Mouse (Mus musculus) erythroblast, embryonic 14.5 days (primary cell): ENCODE results near the gene a. TPM values are rescaled to one million over a fixed set of nuclear protein-coding genes. Genes with fewer than 3 reads are reported as not detected.

ENCODE experiments used
- H3K27me3 ChIP-seq: 2 replicates; pipeline ENCODE4 v1.6.1; 2012; ENCODE audit warnings: inconsistent platforms; ENCODE audit not compliant: control insufficient read depth
- H3K36me3 ChIP-seq: 2 replicates; pipeline ENCODE4 v1.6.1; 2012; ENCODE audit warnings: mild to moderate bottlenecking, inconsistent platforms; ENCODE audit not compliant: control insufficient read depth
- H3K4me1 ChIP-seq: 2 replicates; pipeline ENCODE4 v1.6.1; 2012; ENCODE audit warnings: inconsistent platforms; ENCODE audit not compliant: control insufficient read depth
- H3K4me3 ChIP-seq: replicated peaks from 2 replicates; pipeline ENCODE3; 2012; ENCODE audit warnings: moderate library complexity, mild to moderate bottlenecking, inconsistent platforms
- H3K9me3 ChIP-seq: 2 replicates; pipeline ENCODE4 v1.6.1; 2012; ENCODE audit warnings: low read length, inconsistent platforms, mixed read lengths; ENCODE audit not compliant: control insufficient read depth
- GATA1 ChIP-seq: IDR thresholded peaks from 2 replicates; pipeline ENCODE4 v1.6.1; 2012; ENCODE audit warnings: low read length, inconsistent platforms, mixed read lengths
- TAL1 ChIP-seq: IDR thresholded peaks from 3 replicates; pipeline ENCODE4 v1.6.1; 2012; ENCODE audit warnings: low read length, inconsistent platforms, mixed read lengths
- polyA plus RNA-seq: library from polyadenylated mRNA; stranded (reverse); fragments of >175 nt; gene quantifications from 2 replicates; pipeline ENCODE4 v1.2.3, GENCODE M21; 2012

a gene
- polyA plus RNA-seq, result not detected in 2 replicates

DNA sequence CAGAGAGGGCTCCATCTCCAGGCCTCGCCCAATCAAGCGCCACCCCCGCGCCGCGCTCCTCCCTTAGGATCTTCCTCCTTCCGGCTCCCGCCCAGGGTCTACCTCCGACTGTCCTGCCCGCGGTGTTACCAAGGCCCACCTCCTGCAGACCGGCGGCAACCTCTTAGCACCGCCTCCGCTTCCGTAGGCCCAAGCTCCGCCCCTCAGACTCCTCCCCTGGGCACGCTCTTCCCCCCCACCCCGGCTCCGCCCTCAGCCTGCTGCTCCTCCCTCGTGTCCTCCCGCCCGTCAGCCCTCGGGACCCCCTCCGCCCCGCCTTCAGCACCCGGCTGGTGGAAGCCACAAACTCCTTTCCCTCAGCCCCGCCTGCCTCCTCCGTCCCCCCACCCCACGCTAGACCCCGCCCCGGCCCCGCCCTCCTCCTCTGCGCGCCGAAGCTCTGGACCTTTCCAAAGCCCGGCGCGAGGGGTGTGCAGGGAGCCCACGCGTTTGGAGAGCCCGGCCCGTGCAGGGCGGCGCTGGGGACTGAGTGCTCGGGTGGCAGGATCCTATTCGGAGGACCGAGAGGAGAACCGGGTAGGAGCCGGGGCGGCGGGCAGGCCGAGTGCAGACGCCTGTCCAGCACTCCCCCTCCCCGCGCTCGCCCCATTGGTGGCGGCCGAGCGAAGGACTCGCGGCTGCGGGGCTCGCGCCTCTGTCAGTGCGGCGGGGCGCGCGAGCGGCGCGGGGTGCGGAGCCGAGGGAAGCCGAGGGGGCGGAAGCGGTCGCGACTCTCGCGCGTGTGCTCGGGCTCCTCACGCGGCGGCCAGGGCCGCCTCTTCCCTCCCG is at the start of gene a, which contains the start of gene Raly:
Gene a (plus strand): TSS at position 747 of the 828 bp plus-strand sequence.
Gene Raly (plus strand): TSS at position 441 of the 828 bp plus-strand sequence.
- Histone ChIP-seq H3K9me3 (no peaks in the 10 kb centered on the region), H3K4me1 (peaks cover 80% of the 10 kb centered on the region), H3K36me3 (peaks cover 39% of the 10 kb centered on the region), H3K27me3 (no peaks in the 10 kb centered on the region), H3K4me3 (peak within 1 kb of the TSS; percentile 98)
- no peak for TF ChIP-seq TAL1
- no peak for TF ChIP-seq GATA1

DNA sequence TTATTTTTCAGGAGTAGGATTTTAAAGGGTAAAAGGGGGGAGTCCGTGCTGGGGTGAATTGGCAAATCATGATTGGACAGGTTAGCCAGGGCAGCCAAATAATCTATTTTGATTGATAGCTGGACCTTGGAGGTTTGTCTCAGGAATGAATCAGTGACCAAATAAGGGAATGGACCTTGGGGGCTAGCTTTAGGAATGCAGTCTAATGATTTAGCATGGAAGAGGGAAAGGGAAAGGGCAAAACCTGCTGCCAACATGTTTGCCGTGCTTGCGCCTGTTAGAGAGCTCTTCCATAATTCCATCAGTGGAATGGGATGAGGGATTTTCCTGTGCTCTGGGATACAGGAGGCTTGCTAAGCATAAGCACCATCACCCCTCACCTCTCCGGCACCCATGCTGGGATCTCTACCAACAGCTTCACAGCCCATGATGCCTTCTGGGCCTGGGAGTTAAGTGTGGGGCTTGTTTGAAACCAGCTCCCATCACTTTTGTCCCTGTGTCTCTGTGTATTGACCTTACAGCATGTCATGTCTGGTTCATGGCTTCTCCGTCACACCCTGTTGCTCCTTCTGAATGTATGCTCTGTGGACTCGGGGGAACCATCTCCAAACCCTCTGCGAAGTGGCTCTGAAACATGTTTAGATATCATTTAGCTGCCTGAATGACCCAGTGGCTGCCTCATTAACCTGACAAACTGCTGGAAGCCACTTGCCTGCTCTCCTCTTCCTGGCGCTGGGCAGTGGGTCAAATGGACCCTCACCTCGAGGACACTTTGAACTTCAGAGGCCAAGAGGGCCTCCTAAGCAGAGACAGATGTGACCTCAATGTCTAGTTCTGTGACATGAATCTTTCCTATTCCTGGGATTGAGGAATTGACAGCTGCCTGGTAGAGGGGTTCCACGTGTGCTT is 48.0 kb upstream of the a start:
- no peaks in the 10 kb centered on the region for H3K27me3 ChIP-seq
- no peak overlapping the region for H3K4me3 ChIP-seq
- H3K9me3 ChIP-seq, result peaks cover 2% of the 10 kb centered on the region; the same call in 1 of the 2 replicates
- TF ChIP-seq GATA1 (no peak), TAL1 (no peak)
- no peaks in the 10 kb centered on the region for H3K36me3 ChIP-seq
- no peaks in the 10 kb centered on the region for H3K4me1 ChIP-seq

DNA sequence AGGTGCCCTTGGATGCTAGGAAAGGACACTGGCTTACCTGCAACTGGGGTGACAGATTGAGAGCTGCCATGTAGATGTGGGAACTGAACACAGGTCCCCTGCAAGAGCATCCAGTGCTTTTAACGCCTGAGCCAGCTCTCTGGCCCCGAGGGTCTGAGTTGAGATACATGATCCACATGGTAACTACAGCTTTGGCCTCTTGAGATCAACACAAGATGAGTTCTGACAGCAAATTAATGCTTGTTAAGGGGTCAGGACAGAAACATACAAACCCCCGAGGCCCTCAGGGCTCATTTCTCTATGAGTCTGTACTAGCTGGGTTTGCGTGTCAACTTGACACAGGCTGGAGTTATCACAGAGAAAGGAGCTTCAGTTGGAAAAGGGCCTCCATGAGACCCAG is 47.3 kb upstream of the a start:
- no peaks in the 10 kb centered on the region for H3K4me1 ChIP-seq
- no peak for TF ChIP-seq TAL1
- TF ChIP-seq GATA1, result no peak
- no peak overlapping the region for H3K4me3 ChIP-seq
- H3K36me3 ChIP-seq, result no peaks in the 10 kb centered on the region
- peaks cover 7% of the 10 kb centered on the region for H3K9me3 ChIP-seq
- no peaks in the 10 kb centered on the region for H3K27me3 ChIP-seq

DNA sequence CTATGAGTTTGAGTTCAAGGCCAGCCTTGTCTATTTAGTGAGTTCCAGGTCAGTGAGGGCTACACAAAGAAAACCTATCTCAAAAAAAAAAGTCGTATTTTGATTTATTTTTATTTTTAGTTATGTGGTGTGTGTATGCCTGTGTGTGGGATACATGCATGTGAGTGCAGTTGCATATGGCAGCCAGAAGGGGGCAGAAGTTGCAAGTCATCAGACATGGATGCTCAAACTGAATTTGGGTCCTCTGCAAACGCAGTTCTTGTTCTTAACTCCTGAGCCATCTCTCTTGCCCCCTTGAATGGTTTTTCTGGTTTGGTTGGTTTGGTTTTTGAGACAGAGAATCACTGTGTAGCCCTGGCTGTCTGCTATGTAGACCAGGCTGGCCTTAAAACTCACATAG is 42.8 kb upstream of the a start:
- H3K4me1 ChIP-seq, result no peaks in the 10 kb centered on the region; the same call in 1 of the 2 replicates
- TF ChIP-seq TAL1 (no peak), GATA1 (no peak)
- H3K4me3 ChIP-seq, result no peak overlapping the region
- no peaks in the 10 kb centered on the region for H3K27me3 ChIP-seq
- H3K9me3 ChIP-seq, result peaks cover 7% of the 10 kb centered on the region
- no peaks in the 10 kb centered on the region for H3K36me3 ChIP-seq

DNA sequence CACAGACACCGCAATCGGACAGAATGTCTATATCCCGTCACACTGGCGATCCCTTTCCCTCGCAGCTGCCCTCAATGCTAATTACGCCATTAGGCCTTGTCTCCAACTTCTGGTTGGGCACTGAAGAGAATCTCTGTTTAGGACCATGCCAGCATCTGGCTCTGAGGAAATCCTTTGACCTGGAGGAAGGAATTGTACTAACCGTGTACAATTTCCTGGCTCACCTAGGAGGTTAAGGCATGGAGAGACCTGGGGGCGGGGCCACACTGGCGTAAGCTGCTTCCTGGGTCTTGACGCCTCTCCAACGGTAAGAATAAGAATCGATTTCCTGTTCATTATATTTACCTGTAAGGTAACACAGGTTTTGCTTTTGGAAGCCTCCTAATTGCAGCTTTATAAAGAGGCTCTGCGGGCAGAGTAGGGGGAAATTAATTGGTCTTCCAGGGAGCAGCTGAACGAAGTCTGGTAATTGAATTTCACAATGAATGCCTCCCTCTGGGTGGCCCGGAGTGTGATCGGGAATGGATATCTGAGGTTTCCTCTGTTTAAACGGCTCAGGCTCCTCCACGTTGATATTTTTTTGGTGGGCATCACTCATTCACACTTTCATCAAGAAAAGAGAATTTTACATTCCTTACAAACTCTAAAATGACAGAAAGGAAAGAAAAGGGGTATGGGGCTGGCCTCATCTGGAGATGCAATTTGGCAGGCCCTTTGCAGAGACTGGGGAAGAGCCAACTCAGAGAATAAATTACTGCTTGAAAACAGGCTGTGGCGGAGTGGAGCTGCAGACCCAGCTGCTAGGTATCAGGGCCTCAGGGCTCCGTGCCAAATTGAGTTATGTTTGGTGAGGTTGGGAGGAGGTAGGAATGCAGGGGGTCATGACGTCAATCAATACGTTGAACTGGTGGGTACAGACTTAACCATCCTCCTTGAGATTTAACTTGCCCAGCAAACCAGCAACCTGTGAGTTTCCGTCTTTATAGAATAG is 41.9 kb upstream of the a start:
- Histone ChIP-seq H3K27me3 (no peaks in the 10 kb centered on the region), H3K4me3 (no peak overlapping the region), H3K9me3 (peaks cover 7% of the 10 kb centered on the region), H3K4me1 (no peaks in the 10 kb centered on the region; the same call in 1 of the 2 replicates), H3K36me3 (no peaks in the 10 kb centered on the region)
- no peak for TF ChIP-seq GATA1
- TF ChIP-seq TAL1, result no peak

DNA sequence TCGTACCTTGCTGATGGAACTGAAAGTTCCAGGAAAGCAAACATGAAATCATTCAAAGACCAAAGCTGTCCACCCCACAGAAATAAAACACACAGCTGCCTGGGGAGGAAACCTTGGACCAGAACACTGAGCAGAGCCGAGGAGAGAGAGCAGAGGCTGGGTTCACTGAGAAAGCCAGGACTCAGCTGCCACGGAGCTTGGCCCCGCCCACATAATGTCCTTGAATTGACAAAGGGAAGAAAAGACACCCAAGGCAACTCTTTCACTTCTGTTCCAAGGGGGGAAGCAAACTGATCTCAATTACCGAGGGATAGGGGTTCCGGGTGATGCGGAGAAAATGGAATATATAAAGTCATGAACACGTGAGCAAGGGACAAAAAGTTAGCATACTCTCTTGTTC is 39.3 kb upstream of the a start:
- peaks cover 7% of the 10 kb centered on the region for H3K9me3 ChIP-seq
- H3K36me3 ChIP-seq, result no peaks in the 10 kb centered on the region
- TF ChIP-seq TAL1, result no peak
- TF ChIP-seq GATA1, result no peak
- H3K27me3 ChIP-seq, result no peaks in the 10 kb centered on the region
- no peak overlapping the region for H3K4me3 ChIP-seq
- peaks cover 2% of the 10 kb centered on the region; the same call in 1 of the 2 replicates for H3K4me1 ChIP-seq

DNA sequence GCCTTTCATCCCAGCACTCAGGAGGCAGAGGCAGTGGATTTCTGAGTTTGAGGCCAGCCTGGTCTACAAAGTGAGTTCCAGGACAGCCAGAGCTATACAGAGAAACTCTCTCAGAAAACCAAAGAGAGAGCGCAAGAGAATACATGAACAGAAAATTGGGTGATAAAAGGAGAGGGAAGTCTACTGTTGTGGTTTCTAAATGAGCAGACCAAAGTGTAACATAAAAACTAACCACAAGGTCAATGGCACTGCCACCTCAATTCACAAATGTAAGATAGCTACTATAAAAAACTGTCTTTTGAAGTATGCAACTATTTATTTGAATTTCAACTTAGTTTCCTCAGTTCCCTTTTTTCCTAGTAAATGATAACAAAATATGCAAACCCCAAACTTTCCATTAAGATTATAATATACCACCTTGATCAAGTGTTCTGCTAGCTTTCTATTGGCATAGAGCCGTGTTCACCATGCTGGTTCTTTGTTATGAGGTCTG is 37.1 kb upstream of the a start:
- TF ChIP-seq GATA1 (no peak), TAL1 (no peak)
- Histone ChIP-seq H3K4me3 (no peak overlapping the region), H3K36me3 (no peaks in the 10 kb centered on the region), H3K9me3 (no peaks in the 10 kb centered on the region), H3K27me3 (no peaks in the 10 kb centered on the region), H3K4me1 (peaks cover 2% of the 10 kb centered on the region; the same call in 1 of the 2 replicates)

DNA sequence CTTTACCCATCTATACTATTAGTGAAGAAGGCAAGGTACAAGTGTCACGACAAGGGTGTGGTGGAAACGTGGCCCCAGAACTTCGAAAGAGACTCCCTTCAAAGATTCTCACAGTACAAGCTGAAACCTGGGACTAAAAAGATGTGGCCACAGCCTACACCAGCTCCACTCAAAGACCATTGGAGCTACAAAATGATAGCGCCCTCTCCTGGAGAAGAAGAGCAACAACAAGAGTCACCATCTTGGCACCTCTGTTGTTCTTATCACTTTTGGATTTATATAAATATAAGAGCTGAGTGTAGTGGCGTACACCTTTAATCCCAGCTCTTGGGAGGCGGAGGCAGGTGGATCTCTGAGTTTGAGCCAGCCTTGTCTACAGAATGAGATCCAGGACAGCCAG is 35.4 kb upstream of the a start:
- no peaks in the 10 kb centered on the region for H3K9me3 ChIP-seq
- no peak for TF ChIP-seq GATA1
- TF ChIP-seq TAL1, result no peak
- H3K27me3 ChIP-seq, result no peaks in the 10 kb centered on the region
- H3K4me3 ChIP-seq, result no peak overlapping the region
- peaks cover 2% of the 10 kb centered on the region; the same call in 1 of the 2 replicates for H3K4me1 ChIP-seq
- no peaks in the 10 kb centered on the region for H3K36me3 ChIP-seq
